In the genomic region with DNA sequence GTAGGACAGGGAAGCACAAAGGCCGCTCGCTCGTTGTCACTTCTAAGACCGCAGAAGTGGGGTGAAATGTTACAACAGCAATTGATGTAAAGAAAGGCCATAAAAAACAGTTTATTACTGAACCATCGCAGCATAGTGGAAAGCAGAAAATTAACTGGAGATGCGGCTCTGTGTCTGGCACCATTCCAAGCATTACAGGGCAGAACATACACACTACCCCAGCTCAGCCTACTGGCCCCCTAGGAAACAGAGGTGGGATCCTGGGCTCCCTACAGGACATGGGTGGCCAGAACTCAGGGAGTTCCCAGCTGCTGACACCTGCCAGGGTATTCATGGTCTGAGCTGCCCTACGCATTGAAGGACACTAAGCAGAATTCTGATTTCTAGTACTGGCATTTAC, we compare ENCODE assay signal across 24 mouse cellular contexts. TPM values are rescaled to one million over a fixed set of nuclear protein-coding genes. Genes with fewer than 3 reads are reported as not detected.
DNase-seq lines count a peak whose midpoint lies in the region; ATAC-seq and TF ChIP-seq lines count a peak whose summit lies in the region.
"Had no signal": no experiment of that assay in that cellular context is flagged by ENCODE, and none has a peak within 500 bp of the region (broad histone marks: within the 10 kb centered on the region; RNA-seq: fewer than 3 reads in every experiment).

No protein-coding gene starts in this region.

- H3K36me3 ChIP-seq in forebrain, embryonic 14.5 days (ENCODE audit: control insufficient read depth, insufficient read depth, low read length) = no peaks in the 10 kb centered on the region
- no peaks in the 10 kb centered on the region for H3K36me3 ChIP-seq in forebrain, embryonic 10.5 days (replicated peaks)
- no peaks in the 10 kb centered on the region for H3K36me3 ChIP-seq in hindbrain, embryonic 16.5 days (ENCODE audit: control insufficient read depth, insufficient read depth, low read length)
- H3K36me3 ChIP-seq in hindbrain, embryonic 14.5 days (replicated peaks; ENCODE audit: control insufficient read depth, insufficient read depth) = no peaks in the 10 kb centered on the region
- no peaks in the 10 kb centered on the region for H3K36me3 ChIP-seq in lung, embryonic 14.5 days (ENCODE audit: insufficient read depth)
- H3K36me3 ChIP-seq: embryonic facial prominence, embryonic 13.5 days; hindbrain, embryonic 12.5 days; liver, embryonic 12.5 days; stomach, embryonic 15.5 days had no signal

- H3K4me3 ChIP-seq in forebrain, embryonic 14.5 days (ENCODE audit: low read depth, low read length) = no peak overlapping the region
- no peak overlapping the region for H3K4me3 ChIP-seq in forebrain, embryonic 10.5 days
- H3K4me3 ChIP-seq in hindbrain, embryonic 16.5 days (ENCODE audit: low read length) = no peak overlapping the region
- no peak overlapping the region for H3K4me3 ChIP-seq in hindbrain, embryonic 14.5 days (replicated peaks; ENCODE audit: low read length)
- no peak overlapping the region for H3K4me3 ChIP-seq in lung, embryonic 14.5 days (ENCODE audit: low read depth, low read length)
- H3K4me3 ChIP-seq in lung, adult 2 months (replicated peaks; ENCODE audit: extremely low read depth, low read depth, low read length) = no peak overlapping the region
- H3K4me3 ChIP-seq: embryonic facial prominence, embryonic 13.5 days; erythroblast, embryonic 14.5 days; hindbrain, embryonic 12.5 days; liver, embryonic 12.5 days; stomach, embryonic 15.5 days had no signal

- ATAC-seq in forebrain, embryonic 14.5 days = no peak
- ATAC-seq in hindbrain, embryonic 16.5 days = peak; percentile 53; the same call in 1 of the 2 replicates
- no peak for ATAC-seq in hindbrain, embryonic 14.5 days (ENCODE audit: low FRiP score)
- peak; percentile 36; the same call in 1 of the 2 replicates for ATAC-seq in lung, embryonic 14.5 days (ENCODE audit: insufficient read depth)
- ATAC-seq: forebrain, postnatal 0 days; liver, embryonic 12.5 days had no signal

- no peaks in the 10 kb centered on the region for H3K9me3 ChIP-seq in forebrain, embryonic 14.5 days (replicated peaks; ENCODE audit: control insufficient read depth, low read length)
- H3K9me3 ChIP-seq in forebrain, embryonic 10.5 days = no peaks in the 10 kb centered on the region
- no peaks in the 10 kb centered on the region for H3K9me3 ChIP-seq in hindbrain, embryonic 16.5 days (ENCODE audit: control insufficient read depth, low read length)
- H3K9me3 ChIP-seq in hindbrain, embryonic 14.5 days (ENCODE audit: control insufficient read depth, low read length) = no peaks in the 10 kb centered on the region
- no peaks in the 10 kb centered on the region for H3K9me3 ChIP-seq in lung, embryonic 14.5 days (ENCODE audit: low read depth, low read length)
- H3K9me3 ChIP-seq: embryonic facial prominence, embryonic 13.5 days; hindbrain, embryonic 12.5 days; liver, embryonic 12.5 days; stomach, embryonic 15.5 days had no signal

- H3K27me3 ChIP-seq in forebrain, embryonic 14.5 days (replicated peaks; ENCODE audit: control insufficient read depth, insufficient read depth, low read length) = no peaks in the 10 kb centered on the region
- H3K27me3 ChIP-seq in forebrain, embryonic 10.5 days (ENCODE audit: poor library complexity, severe bottlenecking) = peaks cover 12% of the 10 kb centered on the region; the same call in 1 of the 2 replicates
- no peaks in the 10 kb centered on the region for H3K27me3 ChIP-seq in hindbrain, embryonic 16.5 days (replicated peaks; ENCODE audit: control insufficient read depth, insufficient read depth, low read length)
- H3K27me3 ChIP-seq in hindbrain, embryonic 14.5 days (ENCODE audit: control insufficient read depth, insufficient read depth, low read length) = no peaks in the 10 kb centered on the region
- H3K27me3 ChIP-seq in lung, embryonic 14.5 days (ENCODE audit: insufficient read depth, low read length) = no peaks in the 10 kb centered on the region; the same call in 1 of the 2 replicates
- H3K27me3 ChIP-seq: embryonic facial prominence, embryonic 13.5 days had no signal

- peaks cover 25% of the 10 kb centered on the region for H3K4me1 ChIP-seq in forebrain, embryonic 14.5 days (ENCODE audit: control insufficient read depth, insufficient read depth, low read length)
- H3K4me1 ChIP-seq in forebrain, embryonic 10.5 days = peaks cover 42% of the 10 kb centered on the region
- H3K4me1 ChIP-seq in hindbrain, embryonic 16.5 days (ENCODE audit: control insufficient read depth, insufficient read depth, low read depth, low read length) = peaks cover 16% of the 10 kb centered on the region
- H3K4me1 ChIP-seq in hindbrain, embryonic 14.5 days (replicated peaks; ENCODE audit: control insufficient read depth, insufficient read depth, low read length) = peaks cover 16% of the 10 kb centered on the region; the same call in 1 of the 2 replicates
- H3K4me1 ChIP-seq in lung, embryonic 14.5 days (ENCODE audit: insufficient read depth) = peaks cover 6% of the 10 kb centered on the region; the same call in 1 of the 2 replicates
- no peaks in the 10 kb centered on the region for H3K4me1 ChIP-seq in lung, adult 2 months (ENCODE audit: control insufficient read depth, insufficient read depth, low read length)
- H3K4me1 ChIP-seq: liver, embryonic 12.5 days; stomach, embryonic 15.5 days had no signal

- no peak overlapping the region for H3K9ac ChIP-seq in forebrain, embryonic 14.5 days (ENCODE audit: low read length)
- no peak overlapping the region for H3K9ac ChIP-seq in hindbrain, embryonic 16.5 days (ENCODE audit: low read depth, low read length)
- H3K9ac ChIP-seq in hindbrain, embryonic 14.5 days = no peak overlapping the region
- no peak overlapping the region for H3K9ac ChIP-seq in lung, embryonic 14.5 days
- H3K9ac ChIP-seq: embryonic facial prominence, embryonic 13.5 days; forebrain, postnatal 0 days; hindbrain, embryonic 12.5 days; liver, embryonic 12.5 days; stomach, embryonic 15.5 days had no signal

- WGBS in forebrain, embryonic 14.5 days = 28% methylated on average over 7 of the region's 7 CpGs
- 76% methylated on average over 7 of the region's 7 CpGs for WGBS in forebrain, embryonic 10.5 days
- 33% methylated on average over 7 of the region's 7 CpGs for WGBS in hindbrain, embryonic 16.5 days
- WGBS in hindbrain, embryonic 14.5 days = 34% methylated on average over 7 of the region's 7 CpGs
- WGBS in lung, embryonic 14.5 days = 40% methylated on average over 7 of the region's 7 CpGs
- WGBS in lung, adult 2 months = 71% methylated on average over 7 of the region's 7 CpGs

- H3K27ac ChIP-seq in forebrain, embryonic 14.5 days (ENCODE audit: low read depth, low read length) = no peak overlapping the region
- H3K27ac ChIP-seq in forebrain, embryonic 10.5 days = no peak overlapping the region
- H3K27ac ChIP-seq in hindbrain, embryonic 16.5 days (ENCODE audit: low read depth, low read length) = no peak overlapping the region
- no peak overlapping the region for H3K27ac ChIP-seq in hindbrain, embryonic 14.5 days
- H3K27ac ChIP-seq in lung, embryonic 14.5 days (ENCODE audit: low read depth) = no peak overlapping the region
- H3K27ac ChIP-seq: embryonic facial prominence, embryonic 13.5 days; hindbrain, embryonic 12.5 days; liver, embryonic 12.5 days; stomach, embryonic 15.5 days had no signal

- no peak for TF ChIP-seq POLR2A in lung, adult 2 months (IDR thresholded peaks at IDR 0.05; ENCODE audit: borderline replicate concordance, extremely low read depth, low read depth, low read length)

- TF ChIP-seq CTCF in lung, embryonic 14.5 days (IDR thresholded peaks at IDR 0.05; ENCODE audit: low read depth) = no peak
- no peak for TF ChIP-seq CTCF in lung, adult 2 months (IDR thresholded peaks at IDR 0.05; ENCODE audit: insufficient read depth, low read length)

- H3K4me2 ChIP-seq in forebrain, embryonic 14.5 days (ENCODE audit: low read length) = no peak overlapping the region
- no peak overlapping the region for H3K4me2 ChIP-seq in hindbrain, embryonic 16.5 days (ENCODE audit: low read length)
- H3K4me2 ChIP-seq in hindbrain, embryonic 14.5 days (replicated peaks) = no peak overlapping the region
- no peak overlapping the region for H3K4me2 ChIP-seq in lung, embryonic 14.5 days
- H3K4me2 ChIP-seq: embryonic facial prominence, embryonic 13.5 days; hindbrain, embryonic 12.5 days; liver, embryonic 12.5 days; stomach, embryonic 15.5 days had no signal

- peak; percentile 46 for DNase-seq in forebrain, embryonic 14.5 days (ENCODE audit: low spot score)
- DNase-seq in forebrain, embryonic 10.5 days (ENCODE audit: extremely low spot score, low spot score) = no peak
- no peak for DNase-seq in hindbrain, embryonic 14.5 days (ENCODE audit: low spot score)
- DNase-seq in lung, embryonic 14.5 days = peak; percentile 76
- DNase-seq in lung, adult 2 months = no peak
- peak; percentile 34 for DNase-seq in MN1 (ENCODE audit: low spot score)
- no peak for DNase-seq in thymus, postnatal 14 days
- DNase-seq: adrenal gland, postnatal 10 days; cerebellum, adult 8-10 months; cerebellum, postnatal 36 days; embryo, embryonic 11 days; forebrain, postnatal 0 days; gastrocnemius, postnatal 14 days; heart, adult 11 months; left cerebral cortex, postnatal 4 days; lung, adult 18-20 months; lung, postnatal 4 days; thymus, postnatal 36 days had no signal

RNA-seq across cellular contexts. Expression of a gene that starts 23.3 kb away (rescaled TPM):
- 5.0 TPM in 2 replicates for polyA plus RNA-seq in forebrain, embryonic 14.5 days (2014; fragmentation: Nextera tagmentation; extraction: Ambion mirVana)
- 0.10 and 0.11 TPM in 2 replicates for polyA plus RNA-seq in forebrain, embryonic 10.5 days (2016; fragmentation: Nextera tagmentation; extraction: Ambion mirVana)
- 16.9 and 20.3 TPM in 2 replicates for polyA plus RNA-seq in hindbrain, embryonic 16.5 days (2015; fragmentation: Nextera tagmentation; extraction: Ambion mirVana)
- polyA plus RNA-seq in hindbrain, embryonic 14.5 days (2014; fragmentation: Nextera tagmentation; extraction: Ambion mirVana) = 11.2 and 16.2 TPM in 2 replicates
- polyA plus RNA-seq in lung, embryonic 14.5 days (2014; fragmentation: Nextera tagmentation; extraction: Ambion mirVana) = 3.2 and 3.3 TPM in 2 replicates
- 4.8 and 5.6 TPM in 2 replicates for polyA plus RNA-seq in lung, adult 2 months (2012; rRNA removed)
- polyA plus RNA-seq: erythroblast, embryonic 14.5 days; liver, embryonic 12.5 days had no signal

Comparison
In these comparisons a context has a peak if more than half of its experiments do, and no peak if none do; other contexts are left out.
1. ATAC-seq: peak in hindbrain, embryonic 16.5 days (single experiment) and lung, embryonic 14.5 days (single experiment); none in forebrain, embryonic 14.5 days (single experiment) and hindbrain, embryonic 14.5 days (single experiment).
2. DNase-seq: peak in forebrain, embryonic 14.5 days (single experiment), lung, embryonic 14.5 days (single experiment) and MN1 (single experiment); none in forebrain, embryonic 10.5 days (single experiment), hindbrain, embryonic 14.5 days (single experiment), lung, adult 2 months (single experiment) and thymus, postnatal 14 days (single experiment).